Mouse (Mus musculus) embryo, embryonic 11 days (tissue): ENCODE data around the gene Mrpl9.

Experiments used
- DNase-seq: peaks from one replicate; pipeline ENCODE4 v3.0.0-alpha.2; 2015

The Mrpl9 gene

GRCm38 (mm10) chr3:94465632-94466430 is 22.7 kb downstream of the Mrpl9 start:
- no peak for DNase-seq

GRCm38 (mm10) chr3:94468931-94469330 is 25.8 kb downstream of the Mrpl9 start:
- no peak for DNase-seq

GRCm38 (mm10) chr3:94472447-94473114 is 29.5 kb downstream of the Mrpl9 start:
- peak; percentile 85 for DNase-seq

GRCm38 (mm10) chr3:94473115-94473505 is 30.0 kb downstream of the Mrpl9 start:
- DNase-seq, result no peak

GRCm38 (mm10) chr3:94473567-94474232 is 30.6 kb downstream of the Mrpl9 start:
- DNase-seq, result no peak

GRCm38 (mm10) chr3:94476301-94477035 is 33.4 kb downstream of the Mrpl9 start:
- peak; percentile 42 for DNase-seq

- no peak for DNase-seq
Observed at GRCm38 (mm10) chr3:94477444-94477843, 34.3 kb downstream of the Mrpl9 start.

- peak; percentile 76 for DNase-seq
Observed at GRCm38 (mm10) chr3:94477981-94478422, 34.9 kb downstream of the Mrpl9 start, which contains the start of gene Celf3. TSS of gene Celf3 (plus strand) at chr3:94478295.

- peak; percentile 35 for DNase-seq
Observed at GRCm38 (mm10) chr3:94478591-94479169, 35.6 kb downstream of the Mrpl9 start.

- DNase-seq, result peak; percentile 65
Observed at GRCm38 (mm10) chr3:94479564-94479963, 36.4 kb downstream of the Mrpl9 start.

GRCm38 (mm10) chr3:94480291-94480884 is 37.3 kb downstream of the Mrpl9 start, which contains the start of gene Riiad1:
TSS of gene Riiad1 (minus strand) at chr3:94480341.
- DNase-seq, result peak; percentile 36

GRCm38 (mm10) chr3:94481429-94481828 is 38.3 kb downstream of the Mrpl9 start:
- no peak for DNase-seq

- DNase-seq, result no peak
Observed at GRCm38 (mm10) chr3:94482764-94483385, 39.8 kb downstream of the Mrpl9 start.

- DNase-seq, result peak; percentile 94
Observed at GRCm38 (mm10) chr3:94483790-94484439, 40.8 kb downstream of the Mrpl9 start.

GRCm38 (mm10) chr3:94485922-94486321 is 42.8 kb downstream of the Mrpl9 start:
- no peak for DNase-seq

GRCm38 (mm10) chr3:94487581-94487980 is 44.5 kb downstream of the Mrpl9 start:
- DNase-seq, result no peak

- no peak for DNase-seq
Observed at GRCm38 (mm10) chr3:94497162-94497561, 54.0 kb downstream of the Mrpl9 start.
